Mouse (Mus musculus) retina, embryonic 14.5 days (tissue): ENCODE data around the gene Ppfibp2.

Experiments
- DNase-seq: peaks from one replicate; pipeline ENCODE4 v3.0.0-alpha.2; 2015; ENCODE audit warnings: low spot score

Gene Ppfibp2

DNA sequence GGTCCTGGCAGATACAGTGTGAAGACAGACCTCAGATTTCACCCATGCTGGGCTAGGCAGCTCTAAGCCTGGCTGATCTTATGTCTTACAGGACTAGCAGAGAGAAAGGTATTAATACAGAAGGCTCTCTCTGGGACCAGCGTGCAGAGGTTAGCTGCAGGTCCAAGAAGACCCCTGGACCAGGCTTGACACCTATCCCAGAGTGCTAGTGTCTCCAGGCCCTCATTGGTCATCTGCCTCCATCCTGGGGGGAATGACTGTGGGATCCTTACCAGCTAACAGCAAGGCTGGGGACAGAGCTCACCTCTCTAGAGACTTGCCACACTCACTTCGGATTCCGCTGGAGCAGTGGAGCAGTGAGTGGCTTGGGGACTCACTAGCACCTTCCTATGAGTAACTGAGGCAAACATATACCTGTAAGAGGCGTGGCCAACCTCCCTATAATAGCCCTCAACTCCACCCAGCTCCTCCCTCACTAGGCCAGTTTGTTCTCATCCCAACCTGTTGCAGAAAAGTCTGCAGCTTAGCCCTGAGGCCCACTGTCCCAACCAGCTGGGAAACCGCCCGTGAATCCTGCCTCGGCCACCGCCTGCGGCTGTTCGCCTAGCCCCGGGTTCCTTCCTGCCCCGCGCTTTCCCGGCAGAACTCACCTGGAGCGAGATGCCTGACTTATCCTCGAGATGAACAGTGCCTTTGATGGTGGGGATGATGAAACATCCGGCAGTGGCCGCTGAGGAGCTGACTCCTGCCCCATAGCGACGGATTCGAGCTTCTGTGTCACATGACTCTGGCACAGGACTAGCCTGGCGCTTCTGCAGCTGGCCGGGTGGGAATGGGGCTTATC lies 162.5 kb downstream of the Ppfibp2 start, which contains the start of gene Cyb5r2:
TSS of gene Cyb5r2 (minus strand) at position 725 of the 844 bp plus-strand sequence.
- DNase-seq: peak; percentile 58

DNA sequence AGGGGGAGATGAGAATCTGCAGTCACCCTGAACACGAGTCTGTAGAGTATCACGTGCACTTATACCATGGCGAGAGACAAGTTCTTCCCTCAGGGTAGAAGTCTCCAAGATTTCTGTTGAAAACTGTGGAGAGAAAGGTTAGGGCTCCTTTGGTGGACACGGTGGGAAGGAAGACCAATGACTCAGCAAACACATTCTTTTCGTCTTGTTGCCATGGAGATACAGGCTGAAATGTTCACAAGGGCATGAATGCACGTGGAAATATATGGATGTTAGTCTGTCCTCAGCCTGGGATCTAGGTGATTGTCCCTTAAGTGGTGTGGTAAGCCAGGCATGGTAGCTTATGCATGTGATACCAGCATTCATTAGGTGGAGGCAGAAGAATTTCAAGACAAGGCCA lies 175.8 kb downstream of the Ppfibp2 start:
- DNase-seq: no peak

DNA sequence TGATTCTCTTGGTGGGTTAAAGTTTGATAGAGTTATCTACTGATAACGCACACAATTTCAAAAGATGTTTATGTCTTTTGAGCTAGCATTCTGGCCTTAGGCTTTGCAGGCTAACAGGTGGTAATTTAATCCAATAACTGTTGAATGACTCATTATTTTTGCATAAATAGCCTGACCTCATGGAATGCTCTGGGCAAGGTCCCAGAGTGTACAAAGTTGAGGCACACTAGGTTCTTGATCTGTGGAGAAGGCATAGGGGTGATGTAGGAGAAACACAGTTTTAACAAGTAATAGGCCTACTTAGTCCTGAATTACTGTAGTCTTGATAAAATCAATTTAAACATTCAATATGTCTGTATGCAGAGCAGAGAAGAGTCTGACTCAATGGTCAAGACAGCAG lies 183.2 kb downstream of the Ppfibp2 start:
- DNase-seq: no peak

DNA sequence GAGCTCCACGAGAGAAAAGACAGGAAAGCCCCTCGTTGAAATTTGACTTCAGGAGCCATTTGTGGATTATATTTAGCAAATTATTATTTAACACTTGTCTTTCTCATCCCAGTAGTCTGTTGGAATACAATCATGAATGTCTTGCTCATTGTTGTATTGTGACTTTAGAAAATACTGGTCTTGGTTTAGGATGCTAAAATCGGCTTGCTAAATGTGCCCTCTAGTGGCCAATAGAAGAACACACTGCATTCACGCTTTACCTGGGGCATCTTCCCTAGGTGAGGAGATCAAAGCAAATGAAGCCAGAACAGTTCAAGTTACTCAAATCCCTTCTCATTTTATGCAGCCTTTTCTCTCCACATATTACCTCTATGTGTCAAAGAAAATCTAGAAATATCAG lies 184.6 kb downstream of the Ppfibp2 start:
- peak; percentile 56 for DNase-seq

DNA sequence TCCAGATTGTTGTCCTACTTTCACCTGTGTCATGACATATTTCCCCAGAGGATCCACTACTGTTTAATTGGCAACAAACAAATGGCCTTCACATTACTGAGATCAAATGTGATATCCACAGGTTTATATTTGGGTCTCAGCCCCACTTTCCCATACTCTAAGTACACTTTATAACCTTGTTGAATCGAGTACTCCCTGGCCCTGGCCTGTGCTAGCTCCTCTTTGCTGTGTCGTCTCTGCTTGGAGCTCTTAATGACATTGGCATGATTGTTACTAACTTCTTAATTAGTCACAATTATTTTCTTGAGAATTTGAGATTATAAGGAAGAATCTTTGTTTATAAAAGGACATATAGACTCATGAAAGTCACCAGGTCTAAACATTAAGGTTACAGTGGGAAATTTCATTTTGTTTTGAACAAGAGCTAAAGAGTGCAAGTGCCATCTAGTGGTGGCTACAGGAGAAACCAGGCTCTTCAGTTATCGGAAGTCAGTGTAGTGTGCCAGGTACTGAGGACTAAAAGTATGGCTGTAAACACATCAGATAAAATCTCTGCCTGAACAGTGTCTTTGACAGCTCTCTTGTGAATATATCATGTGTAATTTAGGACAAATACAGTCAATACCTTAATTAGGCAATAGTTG lies 193.1 kb downstream of the Ppfibp2 start:
- DNase-seq: peak; percentile 66

GRCm38 (mm10) chr7:107796500-107796899 lies 201.5 kb downstream of the Ppfibp2 start:
- no peak for DNase-seq
